Mouse (Mus musculus): Measurements from ENCODE around the gene Rsg1. TPM values are rescaled to one million over a fixed set of nuclear protein-coding genes. Genes with fewer than 3 reads are reported as not detected.

Rsg1 gene
- total RNA-seq (2021), result under 1 TPM; 0.70 to 0.89 TPM
- long read RNA-seq, experiment 1, result 0 reads
- long read RNA-seq, experiment 2, result 0 reads

DNA sequence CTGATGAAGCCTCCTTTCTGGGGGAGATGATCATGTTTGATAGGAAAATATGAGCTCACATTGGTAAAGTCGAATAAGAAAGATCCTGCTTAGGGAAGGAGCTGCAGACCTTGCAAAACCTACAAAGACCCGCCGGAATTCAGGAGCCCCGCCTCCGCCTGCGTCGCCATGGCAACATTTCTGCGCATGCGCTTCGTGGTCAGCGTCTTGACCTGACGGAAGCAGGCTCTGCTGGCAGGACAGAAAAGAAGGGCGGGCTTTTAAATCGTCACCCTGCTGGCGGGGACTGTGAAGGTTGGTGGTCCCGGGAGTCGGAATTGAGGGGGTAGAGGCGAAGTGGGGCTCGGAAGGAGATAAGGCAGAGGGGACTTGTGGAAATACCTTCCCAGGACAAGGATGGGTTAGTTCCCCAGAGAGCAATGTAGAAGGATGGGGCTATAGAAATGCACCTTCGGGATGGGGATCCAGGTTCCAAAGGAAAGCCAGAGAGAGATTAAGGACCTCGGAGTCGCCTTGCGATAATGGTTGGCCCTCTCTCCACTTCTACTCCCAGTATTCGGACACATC lies at the start of gene Rsg1:
Gene Rsg1 (plus strand): TSS at position 187 of the 567 bp plus-strand sequence.
- peak; percentile 95 for DNase-seq

DNA sequence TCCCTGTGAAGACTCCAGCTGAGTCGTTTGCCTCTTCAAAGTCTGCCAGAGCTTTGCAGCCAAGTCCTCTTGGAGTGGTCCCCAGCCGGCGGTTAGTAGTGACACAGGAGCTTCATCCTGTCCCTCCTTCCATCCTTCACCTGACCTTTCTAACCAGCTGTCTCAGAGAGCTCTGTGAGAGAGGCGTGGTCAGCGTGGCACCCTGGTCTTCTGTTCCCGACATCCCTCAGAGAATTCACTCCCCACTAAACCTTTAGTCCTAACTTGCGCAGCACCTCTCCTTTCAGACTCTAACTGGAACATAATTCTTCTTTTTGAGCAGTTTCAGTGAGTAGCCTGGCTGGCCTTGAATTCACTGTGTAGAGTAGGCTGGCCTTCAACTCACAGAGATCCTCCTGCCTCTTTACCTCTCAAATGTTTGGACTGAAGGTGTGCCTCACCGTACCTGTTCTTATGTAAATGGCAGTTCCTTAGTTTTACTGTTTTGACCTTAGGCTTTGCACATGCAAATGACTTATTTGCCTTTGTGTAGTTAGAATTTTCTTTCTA lies 47.9 kb upstream of the Rsg1 start:
- DNase-seq, result no peak

DNA sequence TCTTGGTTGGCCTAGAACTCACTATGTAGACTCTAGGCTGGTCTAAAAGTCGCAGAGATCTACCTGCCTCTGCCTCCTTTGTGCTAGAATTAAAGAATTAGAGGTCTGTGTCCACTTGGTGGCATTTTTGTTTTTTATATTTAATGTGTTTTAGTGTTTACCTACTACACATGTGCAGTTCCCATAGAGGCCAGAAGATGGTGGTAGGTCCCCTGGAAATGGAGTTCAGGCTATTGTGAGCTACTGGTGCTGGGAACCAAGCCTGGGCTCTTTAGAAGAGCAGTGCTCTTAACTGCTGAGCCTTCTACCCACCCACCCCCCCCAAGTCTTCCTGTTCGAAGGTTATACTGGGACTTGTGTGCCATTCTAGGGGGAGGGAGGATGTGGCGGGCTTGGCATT lies 46.6 kb upstream of the Rsg1 start:
- no peak for DNase-seq

DNA sequence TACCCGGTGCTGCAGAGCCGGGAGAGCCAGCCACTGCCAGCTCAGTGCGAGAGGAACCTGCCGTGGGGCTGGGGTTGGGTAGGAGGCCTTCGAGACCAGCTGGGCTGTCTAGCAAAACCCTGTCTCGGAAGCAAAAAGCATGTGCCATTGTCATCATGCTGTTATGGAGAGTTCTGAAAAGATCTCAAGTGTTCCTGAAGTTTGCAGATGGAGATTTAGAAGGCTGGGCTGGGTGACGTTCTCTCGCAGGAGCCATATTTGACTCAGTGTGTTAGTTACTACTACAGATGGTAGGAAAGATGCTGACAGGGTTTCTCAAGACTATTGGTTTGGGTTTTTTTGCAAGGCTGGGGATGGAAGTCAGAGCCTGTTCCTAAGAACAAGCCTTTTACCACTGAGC lies 41.6 kb upstream of the Rsg1 start:
- no peak for DNase-seq

DNA sequence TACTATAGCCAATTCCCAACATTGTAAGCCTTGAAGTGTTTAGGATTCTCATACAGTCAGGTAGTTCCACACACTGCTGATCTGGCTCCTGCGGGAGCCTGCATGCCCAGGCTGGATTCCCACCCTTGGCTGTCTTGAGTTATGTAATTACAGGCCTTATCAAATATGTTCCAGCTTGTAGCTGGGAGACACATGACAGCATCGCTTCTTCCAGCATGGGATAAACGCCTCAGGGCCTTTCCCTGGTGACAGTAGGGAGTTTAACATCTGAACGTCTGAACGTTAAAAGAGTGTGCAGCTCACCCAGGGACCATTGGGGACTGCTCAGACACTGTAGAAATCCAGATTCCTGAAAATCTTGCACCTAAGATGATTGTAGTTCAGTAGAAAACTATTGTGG lies 38.0 kb upstream of the Rsg1 start:
- DNase-seq, result no peak

DNA sequence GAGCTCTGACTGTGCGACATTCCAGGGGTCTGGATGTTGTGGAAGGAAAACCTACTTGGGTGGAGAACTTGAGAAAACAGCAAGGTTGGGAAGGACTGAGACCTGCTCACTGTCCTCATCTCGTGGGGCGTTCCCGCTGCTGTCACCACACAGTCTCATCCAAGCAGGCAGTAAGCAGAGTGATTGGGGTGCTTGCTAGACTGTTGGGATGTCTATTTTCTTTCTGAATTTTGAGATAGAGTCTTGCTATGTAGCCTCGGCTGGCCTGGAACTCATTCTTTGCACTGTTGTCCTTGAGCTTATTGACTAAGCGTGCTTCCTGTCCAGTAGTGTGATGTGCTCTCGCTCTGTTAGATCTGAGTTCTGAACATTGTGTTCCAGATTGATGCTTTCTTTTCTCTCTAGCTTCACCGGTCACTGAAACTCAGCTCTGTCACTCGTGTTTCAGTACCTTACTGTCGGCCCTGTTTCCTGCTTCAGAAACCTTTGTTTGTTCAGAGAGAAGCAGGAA lies 37.4 kb upstream of the Rsg1 start:
- no peak for DNase-seq

DNA sequence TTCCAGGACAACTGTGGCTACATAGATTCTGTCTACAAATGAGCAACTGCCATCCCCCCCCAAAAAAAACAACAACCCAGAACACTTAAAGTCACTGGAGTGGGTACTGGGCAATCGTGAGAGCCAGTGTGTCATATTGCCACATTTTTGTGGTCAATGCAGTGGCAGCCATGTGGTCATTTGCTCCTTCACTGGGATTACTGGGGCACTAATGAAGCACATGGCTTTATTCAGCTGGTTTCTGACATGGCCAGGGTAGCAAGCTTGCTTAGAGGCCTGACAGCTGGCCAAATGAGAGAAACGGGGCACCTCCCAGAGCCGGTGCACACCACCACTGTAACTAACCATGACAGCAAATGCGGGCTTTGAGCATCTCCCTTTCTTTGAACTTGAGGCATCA lies 35.3 kb upstream of the Rsg1 start:
- DNase-seq, result no peak

DNA sequence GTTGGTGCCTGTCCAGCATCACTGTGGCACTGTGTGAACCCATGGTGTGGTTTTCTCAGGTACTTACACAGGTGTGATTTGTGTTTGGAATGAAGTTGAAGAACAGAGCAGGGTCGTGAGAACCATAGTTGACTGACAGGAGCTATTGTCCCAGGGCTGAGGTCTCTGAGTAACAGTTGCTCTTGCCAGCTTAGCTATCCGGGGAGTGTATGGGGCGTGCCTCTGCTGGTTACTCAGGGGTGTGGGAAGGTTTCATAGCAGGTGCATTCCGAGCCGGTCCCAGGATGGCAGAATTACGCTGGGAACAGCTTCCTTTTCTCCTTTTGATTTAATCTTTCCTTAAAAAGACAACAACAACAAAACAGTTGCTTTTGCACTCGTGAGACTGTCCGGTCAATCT lies 32.9 kb upstream of the Rsg1 start:
- DNase-seq, result no peak

DNA sequence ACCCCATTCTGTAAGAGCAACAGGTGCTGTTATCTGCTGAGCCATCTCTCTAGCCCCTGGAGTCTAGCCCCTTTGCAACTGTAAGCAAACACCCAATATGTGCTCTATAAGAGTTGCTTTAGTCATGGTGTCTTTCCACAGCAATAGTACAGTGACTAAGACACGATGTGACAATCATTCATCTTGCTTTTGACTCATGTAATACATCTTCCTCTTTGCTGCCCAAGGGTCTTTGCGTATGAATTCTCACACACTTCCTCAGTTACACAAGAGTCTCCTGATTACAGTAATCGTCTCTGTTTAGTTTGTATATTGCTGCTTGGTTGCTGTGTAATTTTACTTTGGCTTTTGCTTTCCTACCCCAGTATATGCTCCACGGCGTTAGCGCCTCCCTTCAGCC lies 31.8 kb upstream of the Rsg1 start:
- no peak for DNase-seq

DNA sequence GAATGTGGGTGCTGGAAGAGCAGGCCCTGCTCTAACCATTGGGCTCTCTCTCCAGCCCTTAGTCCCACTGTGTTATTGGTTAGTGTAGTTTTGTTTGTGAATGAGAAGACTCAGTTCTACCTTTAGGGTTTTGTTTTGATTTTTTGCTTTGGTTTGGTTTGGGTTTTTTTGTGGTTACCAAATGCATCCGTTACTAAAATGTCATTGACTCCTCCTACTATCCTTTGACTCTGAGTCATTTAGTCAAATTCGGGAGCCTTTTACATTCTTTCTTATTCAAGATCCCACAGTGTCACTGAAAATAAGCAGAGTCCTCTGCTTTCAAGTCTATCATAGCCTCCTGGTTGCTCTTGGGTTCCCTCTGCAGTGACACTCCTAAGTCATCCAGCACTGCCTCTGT lies 29.8 kb upstream of the Rsg1 start:
- DNase-seq, result no peak

DNA sequence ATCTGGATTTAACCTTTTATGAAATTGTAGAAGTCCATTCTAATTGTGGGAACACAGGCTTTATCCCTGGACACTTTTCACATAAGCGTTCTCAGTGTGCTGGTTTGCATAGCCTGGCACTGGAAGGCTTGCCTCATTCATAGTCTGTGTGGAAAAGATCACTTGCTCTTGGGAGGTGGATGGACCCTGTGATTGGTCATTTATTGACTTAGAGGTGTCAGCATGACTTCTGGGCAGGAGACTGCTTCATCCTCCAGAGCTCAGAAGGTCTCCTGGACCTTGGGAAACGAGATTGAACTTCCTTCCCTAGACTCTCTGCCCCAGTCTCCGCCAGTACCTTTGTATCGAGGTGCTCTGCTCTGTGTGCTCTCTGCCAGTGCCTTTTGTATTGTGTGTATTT lies 29.3 kb upstream of the Rsg1 start:
- no peak for DNase-seq

DNA sequence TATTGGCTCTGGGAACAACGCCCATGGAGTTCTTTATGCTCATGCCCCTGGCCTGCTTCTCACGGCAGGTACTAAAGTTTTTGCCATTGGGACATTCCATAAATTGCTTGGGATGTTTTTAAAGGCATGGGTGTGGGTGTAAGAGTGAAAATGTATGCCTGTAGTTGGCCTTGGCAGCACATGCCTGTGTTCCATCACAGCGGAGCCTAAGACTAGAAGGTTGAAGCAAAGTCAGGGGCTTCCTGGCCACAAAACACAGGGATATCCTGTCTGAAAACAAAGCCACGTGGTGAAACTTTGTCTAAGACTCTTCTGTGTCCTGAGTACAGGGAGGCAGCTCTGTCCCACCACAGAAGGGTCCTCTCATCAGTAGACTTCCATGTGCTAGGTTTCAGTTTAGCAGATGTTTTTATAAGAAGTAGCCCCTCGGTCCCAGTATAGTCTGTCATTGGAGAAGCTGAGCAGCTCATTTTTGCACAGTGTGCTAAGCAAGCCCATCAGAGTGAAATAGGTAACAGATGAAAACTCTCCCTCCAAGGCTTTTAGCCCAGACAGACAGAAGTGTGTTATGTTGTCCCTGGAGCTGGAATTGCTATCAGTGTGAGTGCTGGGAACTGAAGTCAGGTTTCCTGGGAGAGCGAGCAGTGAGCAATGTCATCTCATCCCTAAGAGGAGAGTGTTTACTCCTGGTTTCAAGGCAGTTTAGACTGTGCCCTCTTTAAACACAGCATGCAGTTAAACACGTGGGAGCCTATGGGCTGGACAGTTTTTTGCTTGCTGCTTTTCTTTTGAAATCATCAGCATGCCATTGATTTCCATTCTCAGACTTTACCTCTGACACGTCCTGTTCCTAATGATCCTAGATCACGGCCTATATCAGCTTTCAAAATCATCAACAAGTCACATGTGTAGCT lies 26.6 kb upstream of the Rsg1 start:
- DNase-seq, result no peak

DNA sequence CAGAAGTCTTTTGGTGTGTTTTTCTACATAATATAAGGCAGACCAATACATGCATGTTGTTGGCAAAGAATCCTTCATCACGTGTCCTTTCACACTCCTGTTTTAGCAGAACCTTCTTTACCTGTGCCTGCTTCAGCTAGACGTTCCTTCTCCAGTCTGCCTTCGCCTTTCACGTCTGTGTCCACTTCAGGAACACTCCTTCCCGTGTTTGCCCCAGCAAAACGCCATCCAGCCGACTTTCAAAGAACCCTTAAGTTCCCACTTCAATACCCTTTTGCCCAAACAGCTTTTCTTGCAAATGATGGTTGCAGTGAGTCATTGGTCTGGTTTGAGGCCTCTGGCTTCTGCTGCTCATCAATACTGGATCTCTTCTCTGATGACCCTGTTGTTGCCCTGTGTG lies 22.5 kb upstream of the Rsg1 start:
- DNase-seq, result no peak

DNA sequence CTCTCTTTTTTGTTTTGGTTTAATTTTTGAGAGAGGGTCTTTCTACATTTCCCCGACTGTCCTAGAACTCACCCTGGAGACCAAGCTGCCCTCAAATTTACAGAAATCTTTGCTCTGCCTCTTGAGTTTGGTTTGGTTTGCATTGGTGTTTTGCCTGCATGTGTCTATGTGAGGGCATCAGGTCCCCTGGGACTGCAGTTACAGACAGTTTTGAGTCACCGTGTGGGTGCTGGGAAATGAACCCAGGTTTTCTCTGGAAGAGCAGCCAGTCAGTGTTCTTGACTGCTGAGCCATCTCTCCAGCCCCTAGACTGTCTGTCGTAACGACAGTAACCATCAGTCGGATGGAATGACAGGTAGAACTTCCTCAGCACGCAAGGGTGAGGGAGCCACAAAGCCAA lies 19.2 kb upstream of the Rsg1 start:
- DNase-seq, result no peak

DNA sequence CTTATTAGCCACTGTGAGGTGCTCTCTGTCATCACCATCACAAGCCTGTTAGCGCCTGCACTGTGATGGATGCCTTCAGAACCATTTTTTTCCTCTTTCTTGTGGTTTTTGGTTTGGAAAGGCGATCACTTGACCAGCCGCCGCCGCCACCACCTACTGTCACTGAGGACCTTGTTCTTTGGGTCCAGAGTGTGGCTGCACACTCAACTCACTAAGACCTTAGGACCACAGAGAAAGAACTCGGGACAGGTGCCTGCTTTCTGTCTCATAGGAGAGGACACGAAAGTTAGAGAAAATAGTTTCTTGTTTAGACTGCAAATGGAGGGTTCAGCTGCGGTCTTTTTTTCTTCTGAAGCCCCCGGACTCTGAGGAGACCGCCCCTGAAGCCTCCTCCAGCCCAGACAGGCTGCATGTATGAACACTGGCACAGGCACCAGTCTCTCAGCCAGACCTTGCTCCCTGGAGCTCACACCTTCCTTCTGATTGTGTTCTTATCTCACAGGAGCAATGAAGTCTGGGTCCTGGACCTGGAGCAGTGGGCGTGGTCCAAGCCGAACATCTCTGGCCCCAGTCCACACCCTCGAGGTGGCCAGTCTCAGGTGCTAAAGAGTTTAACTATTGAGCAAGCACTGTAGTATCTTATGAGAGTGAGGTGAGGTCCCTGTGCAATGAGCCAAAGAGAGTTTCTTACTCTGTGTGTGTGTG lies 16.6 kb upstream of the Rsg1 start:
- no peak for DNase-seq

DNA sequence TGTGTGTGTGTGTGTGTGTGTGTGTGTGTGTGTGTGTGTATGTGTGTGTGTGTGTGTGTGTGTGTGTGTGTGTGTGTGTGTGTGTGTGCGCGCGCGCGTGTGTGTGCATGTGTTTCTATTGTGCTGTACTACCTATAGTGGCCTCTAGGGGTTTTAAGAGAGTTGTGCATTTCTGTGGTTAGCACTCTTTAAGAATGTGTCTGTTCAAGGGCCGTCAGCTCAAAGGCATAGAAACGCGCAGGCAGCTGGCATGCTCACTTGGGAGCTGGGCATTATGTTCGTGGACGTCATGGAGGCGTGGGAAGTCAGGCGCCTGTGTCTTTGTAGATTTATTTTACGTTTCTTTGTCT lies 16.1 kb upstream of the Rsg1 start:
- no peak for DNase-seq

DNA sequence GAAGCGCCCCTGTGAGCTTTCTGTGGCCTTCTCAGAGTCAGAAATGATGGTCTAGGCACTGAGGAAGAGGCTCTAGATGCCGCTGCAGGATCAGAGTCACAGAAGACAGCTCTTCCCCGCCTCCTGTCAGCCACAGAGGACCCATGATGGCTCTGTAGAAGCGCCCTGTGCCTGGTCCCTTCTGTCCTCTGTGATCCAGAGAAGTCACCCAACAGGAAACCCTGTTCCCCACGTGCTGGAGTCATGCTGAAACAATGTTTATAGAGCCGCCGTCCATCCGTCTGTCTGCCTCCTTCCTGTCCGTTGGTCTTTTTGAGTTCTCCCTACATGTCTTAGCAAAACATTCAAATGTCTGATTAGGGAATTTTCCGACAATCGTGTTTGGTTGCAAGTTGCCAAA lies 12.8 kb upstream of the Rsg1 start:
- no peak for DNase-seq

DNA sequence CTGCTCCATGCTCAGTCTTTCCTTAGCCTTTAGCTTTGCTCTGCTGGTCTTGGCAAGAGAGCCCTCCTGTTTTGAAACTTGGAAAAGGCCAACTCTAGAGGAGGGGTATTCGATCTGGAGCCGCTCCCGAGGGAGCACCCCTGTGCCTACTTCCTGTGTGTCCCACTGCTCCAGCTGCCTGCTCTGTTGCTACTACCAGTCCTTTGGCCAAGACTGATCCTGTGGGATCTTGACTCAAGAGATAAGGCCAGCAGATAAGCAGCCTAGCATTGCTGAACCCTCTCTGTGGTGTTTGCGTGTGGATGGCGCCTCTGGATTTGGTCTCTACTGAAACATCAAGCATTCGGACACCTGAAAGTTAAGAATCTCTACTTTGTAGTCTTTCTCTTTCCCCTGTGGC lies 11.6 kb upstream of the Rsg1 start:
- no peak for DNase-seq

DNA sequence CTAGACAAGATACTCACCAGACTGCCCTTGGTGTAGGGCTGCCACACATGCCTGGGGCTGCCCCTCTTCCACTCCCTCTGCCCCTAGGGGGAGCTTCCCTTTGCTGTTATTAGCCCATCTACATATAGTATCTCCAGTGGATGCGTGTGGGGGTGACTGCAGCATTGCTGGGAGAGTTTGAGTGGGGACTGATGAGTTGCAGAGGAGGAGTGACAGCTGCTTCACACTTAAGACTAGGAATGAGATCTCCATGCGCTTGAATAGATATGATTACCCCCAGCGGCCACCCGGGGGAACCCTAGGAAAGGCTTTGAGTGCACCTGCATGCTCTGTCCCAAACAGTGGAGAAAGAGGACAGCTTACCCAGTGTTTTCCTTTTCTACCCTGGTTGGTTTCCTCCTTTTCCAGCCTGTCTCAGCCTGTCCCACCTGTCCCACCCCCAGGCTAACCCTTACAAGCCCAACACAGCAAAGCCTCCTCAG lies 9.1 kb upstream of the Rsg1 start:
- no peak for DNase-seq

DNA sequence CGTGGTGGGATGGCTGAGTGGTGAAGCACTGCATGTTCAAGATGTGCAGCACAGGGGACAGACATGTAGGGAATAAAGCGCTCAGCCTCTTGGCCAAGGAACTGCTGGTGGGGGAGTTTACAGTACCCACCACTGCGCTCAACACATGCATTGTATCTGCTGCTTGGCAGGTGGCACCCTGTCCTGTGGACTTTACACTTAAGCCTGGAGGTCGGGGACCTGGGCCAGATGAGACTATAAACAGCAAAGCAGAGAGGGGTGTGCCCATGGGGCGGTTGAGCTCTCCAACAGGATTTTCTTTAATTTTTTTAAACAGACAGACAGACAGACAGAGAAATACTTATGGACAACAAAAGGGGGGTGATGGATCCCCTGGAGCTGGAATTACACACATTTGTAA lies 6.7 kb upstream of the Rsg1 start:
- DNase-seq, result no peak

DNA sequence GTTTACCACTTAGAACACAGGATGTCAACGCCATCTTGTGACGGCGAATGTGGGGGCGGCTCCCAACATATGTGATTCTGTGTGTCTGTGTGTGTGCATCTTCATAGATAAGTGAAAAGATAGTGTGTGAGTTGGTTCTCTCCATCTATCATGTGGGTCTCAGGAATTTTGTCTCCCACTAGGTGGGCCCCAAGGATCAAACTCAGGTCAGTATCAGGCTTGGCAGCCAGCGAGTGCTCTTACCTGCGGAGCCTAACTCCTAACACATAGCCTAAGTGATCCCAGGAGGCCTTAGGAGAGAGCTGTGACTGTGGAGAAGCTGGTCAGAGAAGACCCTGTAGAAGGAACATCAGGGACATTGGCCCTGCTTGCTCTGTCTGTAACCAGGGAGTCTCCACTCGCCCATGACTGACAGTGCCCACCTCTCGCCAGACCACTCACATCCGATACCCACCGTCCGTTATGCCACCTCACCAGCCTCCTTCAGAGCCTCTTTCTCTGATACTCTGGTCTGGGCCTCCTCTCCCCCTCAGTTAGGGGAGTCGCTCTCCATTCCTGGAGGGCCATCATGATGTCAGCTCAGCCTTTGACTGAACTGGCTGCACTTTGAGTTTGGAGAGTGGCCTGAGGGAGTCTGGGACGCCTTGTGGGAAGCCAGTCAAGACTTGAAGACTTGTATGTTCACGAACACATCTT lies 3.1 kb upstream of the Rsg1 start:
- no peak for DNase-seq

DNA sequence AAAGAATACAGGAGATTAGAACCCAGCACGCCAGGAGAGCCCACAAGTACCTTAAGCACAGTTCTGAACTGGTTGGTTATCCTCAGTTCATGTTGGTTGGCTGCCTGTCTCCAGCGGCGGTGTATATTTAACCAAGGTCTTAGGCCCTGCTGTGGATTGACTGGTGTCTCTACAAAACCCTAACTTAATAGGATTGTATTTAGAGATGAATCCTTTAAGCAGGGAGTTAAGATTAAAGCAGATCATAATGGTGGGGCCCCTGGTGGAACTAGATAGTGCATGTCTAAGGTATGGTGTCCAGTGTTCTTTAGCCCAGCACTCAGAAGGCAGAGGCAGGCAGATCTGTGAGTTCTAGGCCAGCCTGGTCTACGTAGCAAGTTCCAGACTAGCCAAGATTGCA lies 2.1 kb upstream of the Rsg1 start:
- no peak for DNase-seq
